Mouse (Mus musculus) lung, postnatal 0 days (tissue): Measurements from ENCODE around the gene Syn3.

ENCODE experiments used
- CTCF ChIP-seq: IDR thresholded peaks from 2 replicates; pipeline ENCODE4 v1.5.1; 2016; ENCODE audit warnings: antibody characterized with exemption, mild to moderate bottlenecking
- EP300 ChIP-seq: IDR thresholded peaks from 2 replicates; pipeline ENCODE4 v1.6.1; 2016; ENCODE audit warnings: antibody characterized with exemption, mild to moderate bottlenecking, control low read depth

- TF ChIP-seq CTCF (no peak), EP300 (no peak)
Observed at GRCm38 (mm10) chr10:86398347-86398720, 100.4 kb downstream of the Syn3 start.
